Mouse (Mus musculus) stomach, postnatal 0 days (tissue): ENCODE data around the gene Macrod1.

Source experiments
- CTCF ChIP-seq: IDR thresholded peaks from 2 replicates; pipeline ENCODE4 v1.5.1; 2016; ENCODE audit warnings: antibody characterized with exemption, low read depth, mild to moderate bottlenecking, moderate library complexity
- EP300 ChIP-seq: optimal IDR thresholded peaks from 2 replicates; pipeline ENCODE3; 2016; ENCODE audit warnings: antibody characterized with exemption

GRCm38 (mm10) chr19:7106566-7106965 lies 50.0 kb downstream of the Macrod1 start:
- TF ChIP-seq CTCF (no peak), EP300 (no peak)
